Mouse (Mus musculus) limb, embryonic 12.5 days (tissue): ENCODE results near the gene Celf3. TPM values are rescaled to one million over a fixed set of nuclear protein-coding genes. Genes with fewer than 3 reads are reported as not detected.
A peak's percentile ranks its signal among the peaks of the same experiment; 100 is the strongest.

ENCODE experiments used
- ATAC-seq: fragments of 200-750 bp; cut with Nextera tagmentation; 2 replicates; pipeline ENCODE4 v1.8.0; 2017; ENCODE audit warnings: low read depth, moderate TSS enrichment; ENCODE audit not compliant: insufficient number of reproducible peaks, insufficient read depth, low FRiP score, low TSS enrichment
- H3K27ac ChIP-seq: fragments of 300-500 bp; sonication (generic); 2 replicates; pipeline ENCODE4 v1.5.1; 2016; ENCODE audit warnings: mild to moderate bottlenecking, moderate library complexity
- H3K27me3 ChIP-seq: fragments of 300-500 bp; sonication (generic); 2 replicates; pipeline ENCODE4 v1.6.1; 2016; ENCODE audit warnings: mild to moderate bottlenecking, moderate library complexity
- H3K36me3 ChIP-seq: fragments of 300-500 bp; sonication (generic); 2 replicates; pipeline ENCODE4 v1.6.1; 2016; ENCODE audit warnings: mild to moderate bottlenecking, moderate library complexity
- H3K4me1 ChIP-seq: fragments of 300-500 bp; sonication (generic); replicated peaks from 2 replicates; pipeline ENCODE4 v1.6.1; 2016
- H3K4me2 ChIP-seq: fragments of 300-500 bp; sonication (generic); 2 replicates; pipeline ENCODE4 v1.6.1; 2016; ENCODE audit warnings: mild to moderate bottlenecking, moderate library complexity
- H3K4me3 ChIP-seq: fragments of 300-500 bp; sonication (generic); replicated peaks from 2 replicates; pipeline ENCODE4 v1.5.1; 2016; ENCODE audit warnings: mild to moderate bottlenecking
- H3K9ac ChIP-seq: fragments of 300-500 bp; sonication (generic); replicated peaks from 2 replicates; pipeline ENCODE4 v1.6.1; 2016; ENCODE audit warnings: mild to moderate bottlenecking, moderate library complexity
- H3K9me3 ChIP-seq: fragments of 300-500 bp; sonication (generic); 2 replicates; pipeline ENCODE4 v1.6.1; 2016; ENCODE audit warnings: mild to moderate bottlenecking, moderate library complexity
- WGBS: fragments of 180-500 bp; shearing (Covaris S2); methylation state at CpG from one replicate; pipeline ENCODE4 v1.1.7; 2016; 5-methylcytosine and 5-hydroxymethylcytosine counted together
- polyA plus RNA-seq: library from polyadenylated mRNA; unstranded; fragments of >200 nt; fragmentation: Nextera tagmentation; extraction: Ambion mirVana; gene quantifications from 2 replicates; pipeline ENCODE4 v1.2.1, GENCODE M21; 2016

The Celf3 gene
- polyA plus RNA-seq, 1 experiment from 2014 or later: 2.2 TPM

DNA sequence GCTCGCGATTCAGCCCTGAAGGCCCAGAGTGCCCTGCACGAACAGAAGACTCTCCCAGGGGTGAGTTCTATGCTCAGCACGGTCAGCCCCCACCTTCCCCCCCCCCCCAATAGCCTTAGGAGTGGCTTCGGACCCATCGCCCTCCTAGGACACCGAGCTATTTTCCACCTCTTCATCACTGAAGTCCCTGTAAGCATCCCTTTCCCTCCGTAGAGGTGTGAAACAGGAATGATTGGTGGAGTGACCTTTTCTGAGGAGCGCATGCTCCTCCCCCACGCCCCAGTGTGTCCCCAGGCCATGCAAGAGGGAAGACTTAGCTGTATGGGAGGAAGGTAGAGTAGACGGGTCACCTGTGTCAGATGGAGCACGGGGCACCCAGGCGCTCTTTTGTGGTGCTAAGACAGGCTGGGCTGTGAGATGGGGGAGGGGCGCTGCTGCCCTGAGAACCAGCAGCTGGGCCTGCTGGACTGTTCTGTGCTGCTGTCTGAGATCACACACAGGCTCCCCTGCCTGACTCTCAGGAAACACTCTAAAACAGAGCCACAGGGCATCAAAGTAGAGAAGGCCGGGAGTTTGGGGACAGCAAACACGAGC lies 2.3 kb downstream of the Celf3 start, which contains the start of gene Riiad1:
Gene Riiad1 (minus strand): TSS at position 51 of the 594 bp plus-strand sequence.
- no peak within 1 kb of the TSS for H3K27ac ChIP-seq
- H3K4me1 ChIP-seq: peaks cover 39% of the 10 kb centered on the region
- 9% methylated on average over 16 of the region's 16 CpGs for whole genome bisulfite sequencing

DNA sequence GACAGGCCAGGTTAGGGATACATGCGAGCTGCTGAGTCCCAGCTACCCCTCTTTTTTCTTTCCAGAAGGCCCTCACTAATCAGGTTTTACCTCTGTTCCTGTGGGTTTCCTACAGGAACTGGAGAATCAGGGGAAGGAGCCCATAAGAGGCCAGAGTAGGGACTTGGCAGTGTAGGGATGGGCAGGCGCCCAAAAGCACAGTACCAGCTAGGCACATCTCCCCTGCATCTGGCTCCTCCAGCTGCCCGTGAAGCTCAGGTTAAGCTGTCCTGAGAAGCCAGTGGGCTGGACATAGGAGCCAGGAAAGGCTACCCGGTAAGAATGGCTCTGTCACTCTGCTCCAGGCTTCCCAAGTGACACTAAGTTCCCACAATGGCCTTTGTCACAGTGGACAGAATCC lies 3.3 kb downstream of the Celf3 start:
- Histone ChIP-seq H3K36me3 (no peaks in the 10 kb centered on the region), H3K4me2 (no peak overlapping the region), H3K9ac (no peak overlapping the region), H3K4me3 (no peak overlapping the region), H3K27me3 (peaks cover 49% of the 10 kb centered on the region), H3K4me1 (peaks cover 36% of the 10 kb centered on the region), H3K27ac (no peak overlapping the region), H3K9me3 (no peaks in the 10 kb centered on the region)
- 66% methylated on average over 4 of the region's 4 CpGs for WGBS
- ATAC-seq: no peak

More for the DNA sequence above, 2.3 kb downstream of the Celf3 start, which contains the start of gene Riiad1:
- Histone ChIP-seq H3K9ac (no peak within 1 kb of the TSS), H3K4me3 (no peak within 1 kb of the TSS), H3K9me3 (no peaks in the 10 kb centered on the region), H3K4me2 (peak within 1 kb of the TSS; percentile 40), H3K27me3 (peaks cover 49% of the 10 kb centered on the region), H3K36me3 (no peaks in the 10 kb centered on the region)
- ATAC-seq: no peak

DNA sequence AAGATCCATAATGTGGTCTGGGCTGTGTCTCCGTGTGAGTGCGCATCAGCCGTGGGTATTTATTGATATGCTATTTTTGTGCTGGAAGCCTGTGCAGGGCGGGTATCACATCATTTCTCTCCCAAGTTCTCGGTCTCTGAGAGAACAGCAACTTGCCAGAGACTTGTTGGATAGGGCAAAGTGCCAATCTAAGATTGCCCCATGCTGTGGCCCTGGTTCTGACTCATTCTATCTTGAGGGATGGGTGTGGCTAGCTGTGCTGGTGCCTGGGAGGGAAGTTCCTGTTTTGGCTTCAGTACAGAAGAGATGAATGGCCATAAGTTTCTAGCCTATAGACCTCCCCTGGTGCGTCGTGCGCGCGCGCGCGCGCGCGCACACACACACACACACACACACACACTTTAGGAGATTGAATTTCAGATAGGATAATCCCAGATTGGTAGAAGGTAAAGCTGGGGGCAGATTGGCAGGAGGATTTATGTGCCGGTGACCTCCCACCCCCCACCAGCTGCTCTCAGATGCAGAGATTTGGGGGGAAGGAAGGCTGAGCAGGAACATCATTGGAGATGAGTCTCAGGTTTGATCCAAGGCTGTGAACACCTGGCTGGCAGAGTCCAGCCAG lies 4.8 kb downstream of the Celf3 start:
- no peaks in the 10 kb centered on the region for H3K9me3 ChIP-seq
- 89% methylated on average over 17 of the region's 17 CpGs for WGBS
- H3K36me3 ChIP-seq: no peaks in the 10 kb centered on the region
- no peak for ATAC-seq
- H3K27me3 ChIP-seq: peaks cover 44% of the 10 kb centered on the region
- no peak overlapping the region for H3K27ac ChIP-seq
- H3K4me2 ChIP-seq: no peak overlapping the region
- peaks cover 34% of the 10 kb centered on the region for H3K4me1 ChIP-seq
- no peak overlapping the region for H3K9ac ChIP-seq
- H3K4me3 ChIP-seq: no peak overlapping the region

DNA sequence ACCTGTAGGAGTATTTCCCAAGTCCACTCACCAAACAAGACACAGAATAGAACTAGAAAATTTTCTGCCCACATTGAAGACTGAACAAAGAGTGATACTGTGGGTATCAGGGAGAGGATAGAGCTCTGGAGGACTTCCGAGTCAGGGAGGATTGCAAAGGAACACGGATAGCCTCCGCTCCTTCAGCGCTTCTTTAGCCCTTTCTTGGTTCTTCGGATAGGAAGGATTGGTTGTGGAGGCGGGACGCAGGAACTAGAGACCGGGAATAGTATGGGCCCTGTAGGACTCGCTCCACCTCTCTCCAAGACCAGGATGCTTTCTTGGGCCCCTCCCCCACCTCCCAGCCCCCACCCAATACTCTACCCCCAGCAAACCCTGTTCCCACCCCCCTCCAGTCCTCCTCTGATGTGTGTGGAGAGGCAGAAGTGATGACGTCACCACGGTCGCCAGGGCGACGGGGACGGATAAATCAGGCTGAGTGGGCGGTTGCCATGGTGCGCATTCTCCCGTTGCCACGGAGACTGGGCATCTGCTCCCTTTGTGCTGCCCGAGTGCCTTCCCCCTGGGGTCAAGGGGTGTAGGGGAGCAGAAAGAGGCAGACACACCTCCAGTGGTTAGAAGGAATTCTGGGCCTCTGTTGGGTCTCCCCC lies 5.8 kb downstream of the Celf3 start:
- 22% methylated on average over 20 of the region's 20 CpGs for WGBS
- no peak overlapping the region for H3K9ac ChIP-seq
- peak overlapping the region; percentile 23 for H3K4me2 ChIP-seq
- no peak overlapping the region for H3K27ac ChIP-seq
- no peaks in the 10 kb centered on the region for H3K9me3 ChIP-seq
- H3K36me3 ChIP-seq: no peaks in the 10 kb centered on the region
- H3K4me3 ChIP-seq: no peak overlapping the region
- peaks cover 33% of the 10 kb centered on the region for H3K27me3 ChIP-seq
- ATAC-seq: peak; percentile 48; the same call in 1 of the 2 replicates
- H3K4me1 ChIP-seq: peaks cover 26% of the 10 kb centered on the region

DNA sequence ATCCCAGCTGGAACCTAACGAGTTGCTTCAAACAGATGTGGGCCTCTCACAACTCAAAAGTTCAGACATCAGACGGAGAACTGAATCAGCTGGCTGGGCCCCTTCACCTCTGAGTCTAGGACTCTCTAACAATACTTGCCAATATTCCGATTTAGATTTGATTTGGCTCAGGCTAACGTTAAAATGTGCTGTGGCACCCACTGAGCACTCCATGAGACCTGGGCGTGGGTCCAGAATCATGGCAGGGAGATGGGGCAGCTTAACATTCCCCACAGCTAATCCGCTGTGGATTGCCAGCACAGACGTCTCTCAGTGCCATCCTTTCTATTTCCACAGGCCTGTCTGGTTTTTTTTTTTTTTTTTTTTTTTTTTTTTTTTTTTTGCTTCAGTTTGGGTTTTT lies 7.8 kb downstream of the Celf3 start:
- WGBS: 62% methylated on average over 7 of the region's 7 CpGs
- H3K9ac ChIP-seq: no peak overlapping the region
- H3K4me2 ChIP-seq: no peak overlapping the region
- no peak for ATAC-seq
- peaks cover 13% of the 10 kb centered on the region for H3K27me3 ChIP-seq
- no peaks in the 10 kb centered on the region for H3K9me3 ChIP-seq
- H3K4me1 ChIP-seq: peaks cover 15% of the 10 kb centered on the region
- H3K36me3 ChIP-seq: peaks cover 3% of the 10 kb centered on the region; the same call in 1 of the 2 replicates
- H3K27ac ChIP-seq: no peak overlapping the region
- no peak overlapping the region for H3K4me3 ChIP-seq

DNA sequence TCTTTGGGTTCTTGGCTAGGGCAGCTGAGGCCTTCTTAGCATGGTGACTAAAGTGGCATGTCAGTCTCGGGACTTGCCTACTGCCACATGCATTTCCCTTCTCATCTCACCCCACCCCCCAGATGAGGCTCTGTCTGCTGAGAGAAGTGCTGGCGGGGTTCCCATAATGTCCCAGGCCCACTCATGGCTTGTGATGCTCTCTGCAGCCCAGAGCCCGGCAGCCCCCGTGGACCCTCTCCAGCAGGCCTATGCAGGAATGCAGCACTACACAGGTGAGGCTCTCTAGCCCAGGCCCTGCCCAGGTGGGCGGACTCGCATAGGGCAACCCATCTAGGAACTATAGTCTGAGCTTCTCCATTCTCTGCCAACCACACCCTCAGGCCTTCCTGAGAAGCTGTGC lies 9.5 kb downstream of the Celf3 start:
- no peaks in the 10 kb centered on the region for H3K9me3 ChIP-seq
- no peak overlapping the region for H3K4me2 ChIP-seq
- no peak overlapping the region for H3K9ac ChIP-seq
- no peaks in the 10 kb centered on the region for H3K27me3 ChIP-seq
- no peak for ATAC-seq
- H3K27ac ChIP-seq: no peak overlapping the region
- peaks cover 15% of the 10 kb centered on the region for H3K4me1 ChIP-seq
- H3K4me3 ChIP-seq: no peak overlapping the region
- WGBS: 77% methylated on average over 6 of the region's 6 CpGs
- peaks cover 4% of the 10 kb centered on the region; the same call in 1 of the 2 replicates for H3K36me3 ChIP-seq

DNA sequence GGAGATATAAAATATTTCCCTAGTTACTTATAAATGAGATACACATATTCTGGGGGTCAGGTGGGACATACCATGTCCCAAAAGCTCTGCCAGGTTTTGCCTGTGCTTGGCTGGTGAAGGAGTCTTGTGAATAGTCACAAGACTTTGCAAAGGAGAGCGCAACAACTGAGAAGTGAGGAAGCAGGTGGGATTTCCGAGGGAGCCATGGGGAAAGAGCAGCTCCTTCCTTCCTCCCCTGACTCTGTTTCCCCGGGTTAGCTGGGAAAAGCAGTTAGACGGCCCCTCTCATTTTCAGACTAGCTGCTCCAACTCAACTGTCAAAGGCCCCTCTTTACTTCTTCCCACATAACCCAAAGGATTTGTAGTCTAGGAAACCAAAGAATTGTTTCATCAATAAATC lies 19.1 kb downstream of the Celf3 start:
- no peak overlapping the region for H3K4me2 ChIP-seq
- 86% methylated on average over 4 of the region's 4 CpGs for WGBS
- H3K4me3 ChIP-seq: no peak overlapping the region
- ATAC-seq: no peak
- H3K9me3 ChIP-seq: no peaks in the 10 kb centered on the region
- no peaks in the 10 kb centered on the region for H3K4me1 ChIP-seq
- H3K36me3 ChIP-seq: peaks cover 86% of the 10 kb centered on the region
- no peaks in the 10 kb centered on the region for H3K27me3 ChIP-seq
- no peak overlapping the region for H3K27ac ChIP-seq
- H3K9ac ChIP-seq: no peak overlapping the region

DNA sequence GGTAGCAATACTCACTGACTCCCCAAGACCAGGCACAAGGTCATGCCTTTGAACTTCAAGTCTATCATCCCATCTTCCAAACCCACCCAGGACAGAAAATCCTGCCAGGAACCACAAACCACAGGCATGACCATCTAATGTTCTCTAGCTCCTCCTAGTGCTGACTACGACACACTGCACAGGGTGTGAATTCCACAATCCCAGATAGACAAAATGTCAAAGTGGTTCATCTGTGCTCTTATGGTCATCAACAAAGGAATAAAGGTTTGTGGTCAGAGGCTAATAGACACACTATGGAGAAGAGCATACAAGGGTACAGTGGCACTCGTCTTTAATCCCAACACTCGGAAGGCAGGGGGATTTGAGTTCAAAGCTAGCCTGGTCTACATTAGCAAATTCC lies 24.1 kb downstream of the Celf3 start:
- H3K9me3 ChIP-seq: no peaks in the 10 kb centered on the region
- WGBS: 84% methylated on average over 3 of the region's 3 CpGs

DNA sequence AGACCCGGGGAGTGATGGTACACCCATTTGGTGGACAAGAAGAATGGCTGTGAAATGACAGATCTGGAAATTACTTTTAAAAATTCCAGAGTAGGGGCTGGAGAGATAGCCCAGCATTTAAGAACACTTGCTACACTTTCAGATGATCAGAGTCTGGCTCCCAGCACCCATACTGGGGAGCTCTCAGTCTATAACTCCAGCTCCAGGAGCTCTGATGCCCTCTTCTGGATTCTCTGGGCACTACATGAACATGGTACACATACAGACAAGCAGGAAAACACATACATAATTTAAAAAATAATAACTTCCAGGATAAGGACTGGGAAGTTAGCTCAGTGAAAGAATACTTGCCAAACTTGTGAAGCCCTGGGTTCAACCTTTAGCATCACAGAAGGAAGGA lies 28.6 kb downstream of the Celf3 start:
- no peak for ATAC-seq
- no peak overlapping the region for H3K9ac ChIP-seq

More for the DNA sequence above, 24.1 kb downstream of the Celf3 start:
- peaks cover 67% of the 10 kb centered on the region for H3K36me3 ChIP-seq
- H3K27ac ChIP-seq: no peak overlapping the region
- no peaks in the 10 kb centered on the region for H3K4me1 ChIP-seq
- no peak overlapping the region for H3K9ac ChIP-seq
- ATAC-seq: no peak
- no peak overlapping the region for H3K4me3 ChIP-seq
- no peaks in the 10 kb centered on the region for H3K27me3 ChIP-seq
- H3K4me2 ChIP-seq: no peak overlapping the region

DNA sequence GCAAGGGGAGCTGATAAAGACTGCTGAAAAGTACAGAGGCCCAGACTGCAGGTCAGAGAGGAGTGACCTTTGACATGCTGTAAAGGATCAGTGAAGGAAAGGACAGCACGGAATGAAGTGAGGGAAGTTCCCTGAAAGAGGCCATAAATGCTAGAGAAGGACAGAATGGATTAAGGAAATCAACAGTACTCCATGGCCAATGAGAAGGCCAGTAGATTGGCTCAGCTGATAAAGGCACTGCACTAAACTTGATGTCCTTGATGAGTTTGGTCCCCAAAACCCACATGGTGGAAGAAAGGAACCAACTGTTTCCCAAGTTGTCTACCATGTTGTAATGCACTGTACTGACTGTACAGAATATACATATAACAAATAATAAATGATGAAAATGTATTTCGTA lies 48.6 kb downstream of the Celf3 start:
- Histone ChIP-seq H3K4me2 (no peak overlapping the region), H3K27ac (no peak overlapping the region), H3K36me3 (peaks cover 54% of the 10 kb centered on the region), H3K4me1 (no peaks in the 10 kb centered on the region), H3K27me3 (no peaks in the 10 kb centered on the region), H3K9ac (no peak overlapping the region), H3K4me3 (no peak overlapping the region), H3K9me3 (no peaks in the 10 kb centered on the region)
- 57% methylated on average over 2 of the region's 2 CpGs for WGBS
- ATAC-seq: no peak

More for the DNA sequence above, 28.6 kb downstream of the Celf3 start:
- Histone ChIP-seq H3K4me1 (no peaks in the 10 kb centered on the region), H3K36me3 (peaks cover 65% of the 10 kb centered on the region), H3K4me3 (no peak overlapping the region), H3K27me3 (no peaks in the 10 kb centered on the region), H3K4me2 (no peak overlapping the region), H3K27ac (no peak overlapping the region), H3K9me3 (no peaks in the 10 kb centered on the region)
- whole genome bisulfite sequencing: 95% methylated on average over 1 of the region's 1 CpGs

DNA sequence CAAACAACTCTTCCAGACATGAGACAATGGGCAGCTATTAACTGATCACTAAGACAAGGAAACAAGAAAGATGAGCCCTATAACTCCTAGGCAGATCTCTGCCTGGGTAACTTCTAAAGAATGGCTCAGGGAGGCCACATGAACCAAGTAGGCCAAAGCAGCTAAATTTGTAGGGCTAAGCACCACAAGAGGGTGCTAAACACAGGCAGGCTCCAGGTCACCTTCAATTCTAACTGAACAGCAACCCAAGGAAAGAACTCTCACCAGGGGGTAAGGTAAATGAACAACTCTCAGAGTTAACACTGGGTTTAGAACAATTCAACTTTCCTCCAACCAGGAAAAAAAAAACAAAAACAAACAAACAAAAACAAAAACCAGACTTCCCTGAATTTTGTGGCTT lies 55.9 kb downstream of the Celf3 start:
- H3K36me3 ChIP-seq: peaks cover 16% of the 10 kb centered on the region
- H3K4me3 ChIP-seq: no peak overlapping the region
- ATAC-seq: no peak
- no peak overlapping the region for H3K9ac ChIP-seq
- no peaks in the 10 kb centered on the region for H3K9me3 ChIP-seq
- no peaks in the 10 kb centered on the region for H3K4me1 ChIP-seq
- no peak overlapping the region for H3K4me2 ChIP-seq
- H3K27ac ChIP-seq: no peak overlapping the region
- H3K27me3 ChIP-seq: no peaks in the 10 kb centered on the region
